Comparison of ENCODE assay signal across 12 mouse cellular contexts in the genomic region with DNA sequence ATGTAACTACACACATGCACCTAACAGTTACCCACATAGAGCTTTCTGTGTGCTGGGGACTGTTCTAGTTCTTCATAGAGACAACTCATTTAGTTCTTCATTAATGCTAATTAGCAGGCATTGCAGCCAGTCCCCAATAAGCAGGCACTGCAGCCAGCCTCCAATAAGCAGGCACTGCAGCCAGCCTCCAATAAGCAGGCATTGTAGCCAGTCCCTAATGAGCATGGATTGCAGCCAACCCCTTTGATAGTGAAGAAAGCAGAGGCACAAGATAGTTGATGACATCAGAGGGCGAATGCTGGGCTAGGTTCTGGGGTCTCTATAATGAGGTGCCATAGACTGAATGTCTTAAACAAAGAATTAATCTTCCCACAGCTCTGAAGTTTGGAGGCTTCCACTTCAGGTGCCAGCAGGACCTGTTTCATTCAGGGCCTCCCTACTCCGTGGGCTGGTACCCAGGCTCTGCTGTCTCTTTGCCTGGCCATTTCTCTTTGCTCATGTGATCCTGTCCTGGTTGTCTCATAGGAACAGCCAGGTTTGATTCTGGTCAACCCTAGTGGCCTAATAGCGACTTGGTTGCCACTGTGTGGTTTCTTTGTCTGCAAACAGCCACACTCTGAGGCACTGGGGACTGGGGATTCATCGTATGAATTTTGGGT. TPM values are rescaled to one million over a fixed set of nuclear protein-coding genes. Genes with fewer than 3 reads are reported as not detected.
A peak's percentile ranks its signal among the peaks of the same experiment; 100 is the strongest.
DNase-seq lines count a peak whose midpoint lies in the region.
"Had no signal": no experiment of that assay in that cellular context is flagged by ENCODE, and none has a peak within 500 bp of the region (broad histone marks: within the 10 kb centered on the region; RNA-seq: fewer than 3 reads in every experiment).

No protein-coding gene starts in this region.

- peak; percentile 52 to 68 for DNase-seq in frontal cortex, postnatal 10 days (ENCODE audit: low spot score in 2 of 2)
- no peak for DNase-seq in frontal cortex, postnatal 25 days (ENCODE audit: low spot score in 2 of 2)
- peak; percentile 97 for DNase-seq in retina, postnatal 1 day
- no peak for DNase-seq in retina, embryonic 14.5 days (ENCODE audit: low spot score)
- DNase-seq in layer of hippocampus, adult 9-11 months, result peak; percentile 81
- peak; percentile 46 to 56 for DNase-seq in right cerebral cortex, postnatal 36 days (ENCODE audit: low spot score in 2 of 2)
- DNase-seq in embryo, embryonic 9.5 days (ENCODE audit: extremely low spot score), result no peak
- DNase-seq in adrenal gland, postnatal 25 days, result no peak
- DNase-seq: adrenal gland, adult 8-10 months; cerebellum, adult 8-10 months; gastrocnemius, postnatal 25 days; kidney, adult 9 months had no signal

RNA-seq across cellular contexts. Expression of a gene that starts 18.6 kb away (rescaled TPM):
- total RNA-seq in adrenal gland, postnatal 25 days (2021), result 13.0 and 23.0 TPM in 2 replicates

Comparison
In these comparisons a context has a peak if more than half of its experiments do, and no peak if none do; other contexts are left out.
1. DNase-seq: peak in frontal cortex, postnatal 10 days (2 of 2), retina, postnatal 1 day (single experiment), layer of hippocampus, adult 9-11 months (single experiment) and right cerebral cortex, postnatal 36 days (2 of 2); none in frontal cortex, postnatal 25 days (0 of 2), retina, embryonic 14.5 days (single experiment), embryo, embryonic 9.5 days (single experiment) and adrenal gland, postnatal 25 days (single experiment).